In the genomic region with DNA sequence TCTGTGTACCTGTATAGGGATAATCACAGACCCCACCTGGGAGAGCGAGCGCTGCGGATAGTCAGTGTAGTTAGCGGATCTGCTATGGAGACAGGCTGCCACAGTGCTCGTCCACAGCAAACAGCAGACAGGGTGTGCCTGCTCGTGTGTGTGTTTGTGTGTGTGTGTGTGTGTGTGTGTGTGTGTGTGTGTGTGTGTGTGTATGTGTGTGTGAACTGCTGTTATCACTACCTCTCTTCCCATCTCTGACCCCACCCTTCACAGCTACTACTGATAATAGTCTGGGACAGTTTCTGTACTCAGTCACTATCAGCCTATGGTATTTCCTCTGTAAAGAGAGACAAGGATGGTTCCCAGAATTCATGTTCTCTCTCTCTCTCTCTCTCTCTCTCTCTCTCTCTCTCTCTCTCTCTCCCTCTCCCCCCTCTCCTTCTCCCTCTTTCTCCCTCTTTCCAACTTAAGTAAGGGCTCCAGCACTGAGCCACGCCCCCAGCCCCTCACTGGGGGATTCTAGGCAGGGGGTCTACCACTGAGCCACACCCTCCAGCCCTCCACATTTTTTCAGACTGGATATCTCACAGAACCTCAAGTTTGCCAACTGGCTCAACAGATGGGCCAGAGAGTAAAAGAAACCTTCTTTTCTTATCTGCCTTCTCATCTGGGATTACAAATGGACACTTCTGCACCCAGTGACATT, we compare ENCODE assay signal across 14 mouse cellular contexts. TPM values are rescaled to one million over a fixed set of nuclear protein-coding genes. Genes with fewer than 3 reads are reported as not detected.
DNase-seq lines count a peak whose midpoint lies in the region; ATAC-seq and TF ChIP-seq lines count a peak whose summit lies in the region.
"Had no signal": no experiment of that assay in that cellular context is flagged by ENCODE, and none has a peak within 500 bp of the region (broad histone marks: within the 10 kb centered on the region; RNA-seq: fewer than 3 reads in every experiment).

No protein-coding gene starts in this region.

- no peak for DNase-seq in heart, adult 2 months
- DNase-seq in heart, adult 8-10 months (ENCODE audit: low spot score): no peak
- DNase-seq in stomach, postnatal 0 days (ENCODE audit: low spot score): no peak
- DNase-seq in liver, embryonic 14.5 days (ENCODE audit: low read depth in 3 of 3, low spot score in 3 of 3): peak in 1 of 3 experiments; percentile 74
- no peak for DNase-seq in embryo, embryonic 10.5 days (ENCODE audit: low spot score)
- no peak for DNase-seq in retina, embryonic 14.5 days (ENCODE audit: low spot score)
- no peak for DNase-seq in kidney, adult 11 months
- DNase-seq: layer of hippocampus, postnatal 36 days; midbrain, embryonic 14.5 days; right cerebral cortex, postnatal 25 days; thymus, postnatal 25 days had no signal

- intact Hi-C loops in heart, adult 2 months (cut with DNase I): no loop called here

- no peak for TF ChIP-seq EP300 in heart, adult 2 months (IDR thresholded peaks at IDR 0.05; ENCODE audit: insufficient read depth, low read depth, low read length)
- TF ChIP-seq EP300 in stomach, postnatal 0 days (optimal IDR thresholded peaks at IDR 0.05): no peak
- TF ChIP-seq EP300 in liver, embryonic 14.5 days (IDR thresholded peaks at IDR 0.05; ENCODE audit: low read depth): peak; percentile 20; the same call in 1 of the 2 replicates

- no peak for TF ChIP-seq POLR2A in heart, adult 2 months (IDR thresholded peaks at IDR 0.05; ENCODE audit: insufficient read depth, low read depth, low read length)

- H3K4me1 ChIP-seq in heart, adult 2 months (ENCODE audit: control insufficient read depth, insufficient read depth, low read length): peaks cover 4% of the 10 kb centered on the region
- H3K4me1 ChIP-seq in stomach, embryonic 15.5 days: no peaks in the 10 kb centered on the region
- no peaks in the 10 kb centered on the region for H3K4me1 ChIP-seq in stomach, postnatal 0 days (replicated peaks; ENCODE audit: control insufficient read depth, insufficient read depth)
- peaks cover 28 to 48% of the 10 kb centered on the region in 2 experiments for H3K4me1 ChIP-seq in liver, embryonic 14.5 days (replicated peaks; ENCODE audit: control insufficient read depth in 2 of 2, insufficient read depth in 2 of 2, low read length in 1 of 2)
- H3K4me1 ChIP-seq: hindbrain, embryonic 15.5 days; limb, embryonic 10.5 days had no signal

- no peak overlapping the region for H3K4me3 ChIP-seq in heart, adult 2 months
- H3K4me3 ChIP-seq in stomach, embryonic 15.5 days (replicated peaks): no peak overlapping the region
- H3K4me3 ChIP-seq in stomach, postnatal 0 days (ENCODE audit: low read depth, low read length): no peak overlapping the region
- H3K4me3 ChIP-seq in liver, embryonic 14.5 days (ENCODE audit: insufficient read depth in 1 of 2, low read depth in 2 of 2, low read length in 2 of 2): peak overlapping the region; percentile 22 to 44
- H3K4me3 ChIP-seq: hindbrain, embryonic 15.5 days; limb, embryonic 10.5 days had no signal

- H3K27me3 ChIP-seq in heart, adult 2 months (ENCODE audit: control insufficient read depth, insufficient read depth, low read length): no peaks in the 10 kb centered on the region
- H3K27me3 ChIP-seq in stomach, embryonic 15.5 days (replicated peaks): no peaks in the 10 kb centered on the region
- no peaks in the 10 kb centered on the region for H3K27me3 ChIP-seq in stomach, postnatal 0 days (ENCODE audit: control insufficient read depth, insufficient read depth, low read length)
- H3K27me3 ChIP-seq in liver, embryonic 14.5 days (ENCODE audit: control insufficient read depth, insufficient read depth, low read length): no peaks in the 10 kb centered on the region
- H3K27me3 ChIP-seq: hindbrain, embryonic 15.5 days had no signal

- no peak for TF ChIP-seq CTCF in heart, adult 2 months (IDR thresholded peaks at IDR 0.05)
- TF ChIP-seq CTCF in stomach, postnatal 0 days (IDR thresholded peaks at IDR 0.05; ENCODE audit: low read depth): no peak
- TF ChIP-seq CTCF in liver, embryonic 14.5 days (IDR thresholded peaks at IDR 0.05; ENCODE audit: low read depth): no peak

- H3K9me3 ChIP-seq in stomach, embryonic 15.5 days: no peaks in the 10 kb centered on the region
- no peaks in the 10 kb centered on the region for H3K9me3 ChIP-seq in stomach, postnatal 0 days (ENCODE audit: control insufficient read depth, low read length)
- H3K9me3 ChIP-seq in liver, embryonic 14.5 days (ENCODE audit: control insufficient read depth, low read length): no peaks in the 10 kb centered on the region
- H3K9me3 ChIP-seq: hindbrain, embryonic 15.5 days; limb, embryonic 10.5 days had no signal

- H3K4me2 ChIP-seq in stomach, embryonic 15.5 days: no peak overlapping the region
- H3K4me2 ChIP-seq in stomach, postnatal 0 days (replicated peaks; ENCODE audit: low read depth): no peak overlapping the region
- peak overlapping the region; percentile 75 for H3K4me2 ChIP-seq in liver, embryonic 14.5 days (ENCODE audit: low read depth)
- H3K4me2 ChIP-seq: hindbrain, embryonic 15.5 days had no signal

- no peak overlapping the region for H3K9ac ChIP-seq in heart, adult 2 months (ENCODE audit: low read depth, low read length)
- no peak overlapping the region for H3K9ac ChIP-seq in stomach, embryonic 15.5 days
- no peak overlapping the region for H3K9ac ChIP-seq in stomach, postnatal 0 days (ENCODE audit: low read length)
- peak overlapping the region; percentile 64 for H3K9ac ChIP-seq in liver, embryonic 14.5 days (replicated peaks)
- H3K9ac ChIP-seq: hindbrain, embryonic 15.5 days had no signal

- 68% methylated on average over 7 of the region's 7 CpGs for WGBS in heart, adult 2 months
- 71% methylated on average over 7 of the region's 7 CpGs for WGBS in stomach, embryonic 15.5 days
- 64% methylated on average over 7 of the region's 7 CpGs for WGBS in stomach, postnatal 0 days
- WGBS in liver, embryonic 14.5 days (ENCODE audit: insufficient replicate concordance): 17% methylated on average over 7 of the region's 7 CpGs

- peak; percentile 58 for ATAC-seq in stomach, embryonic 15.5 days (ENCODE audit: insufficient read depth, low FRiP score, low read depth)
- no peak for ATAC-seq in stomach, postnatal 0 days (ENCODE audit: low FRiP score, low TSS enrichment)
- ATAC-seq in liver, embryonic 14.5 days (ENCODE audit: insufficient read depth): peak; percentile 90

- no peaks in the 10 kb centered on the region for H3K79me2 ChIP-seq in heart, adult 2 months (replicated peaks; ENCODE audit: control insufficient read depth, insufficient read depth, low read length)

- peak overlapping the region; percentile 71 for H3K27ac ChIP-seq in heart, adult 2 months
- H3K27ac ChIP-seq in stomach, embryonic 15.5 days: no peak overlapping the region
- no peak overlapping the region for H3K27ac ChIP-seq in stomach, postnatal 0 days (replicated peaks)
- peak overlapping the region; percentile 80 for H3K27ac ChIP-seq in liver, embryonic 14.5 days
- H3K27ac ChIP-seq: hindbrain, embryonic 15.5 days; limb, embryonic 10.5 days had no signal

- H3K36me3 ChIP-seq in heart, adult 2 months (ENCODE audit: control insufficient read depth, insufficient read depth, low read length): no peaks in the 10 kb centered on the region
- no peaks in the 10 kb centered on the region for H3K36me3 ChIP-seq in stomach, embryonic 15.5 days
- H3K36me3 ChIP-seq in stomach, postnatal 0 days (ENCODE audit: control insufficient read depth, insufficient read depth, low read length): no peaks in the 10 kb centered on the region
- no peaks in the 10 kb centered on the region for H3K36me3 ChIP-seq in liver, embryonic 14.5 days (replicated peaks; ENCODE audit: control insufficient read depth, insufficient read depth, low read depth)
- H3K36me3 ChIP-seq: hindbrain, embryonic 15.5 days; limb, embryonic 10.5 days had no signal

RNA-seq across cellular contexts. Expression of gene C5ar2, which starts 3.5 kb away (rescaled TPM):
- 1 to 10 TPM; 1.4 to 1.6 TPM for total RNA-seq in heart, adult 2 months (2021)
- 1.1 and 1.3 TPM in 2 replicates for polyA plus RNA-seq in heart, adult 2 months (2012; rRNA removed)
- 1 to 10 TPM; 1.0 to 1.4 (median 1.2) TPM for total RNA-seq in heart, adult 8-10 months (2022)
- polyA plus RNA-seq in stomach, embryonic 15.5 days (2015; fragmentation: Nextera tagmentation; extraction: Ambion mirVana): 0.28 and 0.37 TPM in 2 replicates
- polyA plus RNA-seq in stomach, postnatal 0 days (2015; fragmentation: Nextera tagmentation; extraction: Ambion mirVana): 0.24 TPM in 2 replicates
- 0.47 and 0.56 TPM in 2 replicates for polyA plus RNA-seq in liver, embryonic 14.5 days (2012; rRNA removed)
- 0.30 and 0.33 TPM in 2 replicates for polyA plus RNA-seq in liver, embryonic 14.5 days (2014; fragmentation: Nextera tagmentation; extraction: Ambion mirVana)
- polyA plus RNA-seq: midbrain, embryonic 14.5 days had no signal

RNA-seq across cellular contexts. Expression of gene Dhx34, which starts 18.6 kb away (rescaled TPM):
- total RNA-seq in heart, adult 2 months (2021): 1 to 10 TPM; 6.1 to 8.9 TPM
- 13.2 and 15.8 TPM in 2 replicates for polyA plus RNA-seq in heart, adult 2 months (2012; rRNA removed)
- total RNA-seq in heart, adult 8-10 months (2022): 1 to 10 TPM; 6.6 to 9.5 (median 8.0) TPM
- polyA plus RNA-seq in stomach, embryonic 15.5 days (2015; fragmentation: Nextera tagmentation; extraction: Ambion mirVana): 37.9 and 55.3 TPM in 2 replicates
- polyA plus RNA-seq in stomach, postnatal 0 days (2015; fragmentation: Nextera tagmentation; extraction: Ambion mirVana): 6.9 and 7.9 TPM in 2 replicates
- 5.0 and 5.3 TPM in 2 replicates for polyA plus RNA-seq in liver, embryonic 14.5 days (2012; rRNA removed)
- 3.6 and 3.7 TPM in 2 replicates for polyA plus RNA-seq in liver, embryonic 14.5 days (2014; fragmentation: Nextera tagmentation; extraction: Ambion mirVana)

RNA-seq across cellular contexts. Expression of gene C5ar1, which starts 18.9 kb away (rescaled TPM):
- 1 to 10 TPM; 7.9 to 8.1 TPM for total RNA-seq in heart, adult 2 months (2021)
- polyA plus RNA-seq in heart, adult 2 months (2012; rRNA removed): 10.0 TPM in 2 replicates
- total RNA-seq in heart, adult 8-10 months (2022): 1 to 10 TPM; 4.1 to 5.5 (median 5.1) TPM
- 3.7 and 4.1 TPM in 2 replicates for polyA plus RNA-seq in stomach, embryonic 15.5 days (2015; fragmentation: Nextera tagmentation; extraction: Ambion mirVana)
- polyA plus RNA-seq in stomach, postnatal 0 days (2015; fragmentation: Nextera tagmentation; extraction: Ambion mirVana): 1.9 and 2.0 TPM in 2 replicates
- polyA plus RNA-seq in liver, embryonic 14.5 days (2012; rRNA removed): 0.95 and 1.1 TPM in 2 replicates
- 1.1 and 1.9 TPM in 2 replicates for polyA plus RNA-seq in liver, embryonic 14.5 days (2014; fragmentation: Nextera tagmentation; extraction: Ambion mirVana)

RNA-seq across cellular contexts. Expression of gene Inafm1, which starts 33.0 kb away (rescaled TPM):
- 10 to 100 TPM; 15.4 to 17.4 TPM for total RNA-seq in heart, adult 2 months (2021)
- 12.8 and 16.3 TPM in 2 replicates for polyA plus RNA-seq in heart, adult 2 months (2012; rRNA removed)
- total RNA-seq in heart, adult 8-10 months (2022): 10 to 100 TPM; 12.3 to 18.1 (median 14.4) TPM
- polyA plus RNA-seq in stomach, embryonic 15.5 days (2015; fragmentation: Nextera tagmentation; extraction: Ambion mirVana): 20.5 and 21.1 TPM in 2 replicates
- polyA plus RNA-seq in stomach, postnatal 0 days (2015; fragmentation: Nextera tagmentation; extraction: Ambion mirVana): 28.0 and 29.1 TPM in 2 replicates
- 7.9 and 8.3 TPM in 2 replicates for polyA plus RNA-seq in liver, embryonic 14.5 days (2012; rRNA removed)
- polyA plus RNA-seq in liver, embryonic 14.5 days (2014; fragmentation: Nextera tagmentation; extraction: Ambion mirVana): 3.5 and 4.0 TPM in 2 replicates

RNA-seq across cellular contexts. Expression of gene Ccdc9, which starts 46.2 kb away (rescaled TPM):
- 10 to 100 TPM; 33.1 to 46.7 TPM for total RNA-seq in heart, adult 2 months (2021)
- polyA plus RNA-seq in heart, adult 2 months (2012; rRNA removed): 21.8 and 22.1 TPM in 2 replicates
- 10 to 100 TPM; 33.2 to 48.1 (median 38.1) TPM for total RNA-seq in heart, adult 8-10 months (2022)
- polyA plus RNA-seq in stomach, embryonic 15.5 days (2015; fragmentation: Nextera tagmentation; extraction: Ambion mirVana): 26.7 and 27.0 TPM in 2 replicates
- polyA plus RNA-seq in stomach, postnatal 0 days (2015; fragmentation: Nextera tagmentation; extraction: Ambion mirVana): 11.5 and 13.0 TPM in 2 replicates
- 15.9 and 24.7 TPM in 2 replicates for polyA plus RNA-seq in liver, embryonic 14.5 days (2012; rRNA removed)
- 4.2 and 7.6 TPM in 2 replicates for polyA plus RNA-seq in liver, embryonic 14.5 days (2014; fragmentation: Nextera tagmentation; extraction: Ambion mirVana)

Comparison
In these comparisons a context has a peak if more than half of its experiments do, and no peak if none do; other contexts are left out.
1. H3K27ac ChIP-seq: peak in heart, adult 2 months (single experiment) and liver, embryonic 14.5 days (single experiment); none in stomach, embryonic 15.5 days (single experiment) and stomach, postnatal 0 days (single experiment).
2. H3K4me3 ChIP-seq: peak in liver, embryonic 14.5 days (2 of 2); none in heart, adult 2 months (single experiment), stomach, embryonic 15.5 days (single experiment) and stomach, postnatal 0 days (single experiment).